9 mouse cellular contexts compared by ENCODE assay signal in genomic region chr6:87502831-87503286, GRCm38 (mm10). TPM values are rescaled to one million over a fixed set of nuclear protein-coding genes. Genes with fewer than 3 reads are reported as not detected.
A peak's percentile ranks its signal among the peaks of the same experiment; 100 is the strongest.
DNase-seq lines count a peak whose midpoint lies in the region; ATAC-seq and TF ChIP-seq lines count a peak whose summit lies in the region.
"Had no signal": no experiment of that assay in that cellular context is flagged by ENCODE, and none has a peak within 500 bp of the region (broad histone marks: within the 10 kb centered on the region; RNA-seq: fewer than 3 reads in every experiment).

No protein-coding gene starts in this region.

- peak; percentile 33 for DNase-seq in kidney, adult 2 months
- DNase-seq in kidney, adult 18-20 months = no peak
- peak; percentile 42 for DNase-seq in lung, postnatal 10 days
- DNase-seq in spleen, postnatal 4 days (ENCODE audit: low spot score in 2 of 2) = peak; percentile 46 to 70
- DNase-seq in midbrain, embryonic 11.5 days (ENCODE audit: low spot score, missing footprints) = no peak
- DNase-seq in left cerebral cortex, adult 2 months (ENCODE audit: extremely low spot score in 1 of 2, low spot score in 2 of 2) = no peak
- no peak for DNase-seq in adrenal gland, postnatal 25 days

- WGBS in kidney, adult 2 months = 75% methylated on average over 10 of the region's 10 CpGs
- 76% methylated on average over 10 of the region's 10 CpGs for WGBS in midbrain, embryonic 11.5 days

- no peak overlapping the region for H3K9ac ChIP-seq in midbrain, embryonic 11.5 days (ENCODE audit: low read length)

- no peaks in the 10 kb centered on the region for H3K27me3 ChIP-seq in kidney, adult 2 months (replicated peaks; ENCODE audit: control insufficient read depth, insufficient read depth, low read length)
- H3K27me3 ChIP-seq in midbrain, embryonic 11.5 days (ENCODE audit: control insufficient read depth, insufficient read depth, low read length) = no peaks in the 10 kb centered on the region

- intact Hi-C loops in left cerebral cortex, adult 2 months (cut with DNase I) = no loop called here

- TF ChIP-seq POLR2A in kidney, adult 2 months (IDR thresholded peaks at IDR 0.05; ENCODE audit: low read depth, low read length) = no peak

- no peak overlapping the region for H3K4me3 ChIP-seq in kidney, adult 2 months (ENCODE audit: insufficient read depth, low read depth, low read length)
- H3K4me3 ChIP-seq in midbrain, embryonic 11.5 days (ENCODE audit: low read depth, low read length) = no peak overlapping the region
- H3K4me3 ChIP-seq in left cerebral cortex, adult 2 months = no peak overlapping the region
- H3K4me3 ChIP-seq: heart, adult 2 months had no signal

- ATAC-seq in activated CD4-positive, CD25-positive, alpha-beta regulatory T cell, adult 4 months = peak; percentile 81
- no peak for ATAC-seq in midbrain, embryonic 11.5 days (ENCODE audit: low FRiP score)

- H3K36me3 ChIP-seq in kidney, adult 2 months (ENCODE audit: control insufficient read depth, insufficient read depth, low read length) = no peaks in the 10 kb centered on the region
- H3K36me3 ChIP-seq in midbrain, embryonic 11.5 days (ENCODE audit: control insufficient read depth, insufficient read depth, low read length) = no peaks in the 10 kb centered on the region

- no peak overlapping the region for H3K27ac ChIP-seq in kidney, adult 2 months (ENCODE audit: insufficient read depth, low read depth, low read length)
- H3K27ac ChIP-seq in midbrain, embryonic 11.5 days (ENCODE audit: low read depth, low read length) = no peak overlapping the region
- H3K27ac ChIP-seq in left cerebral cortex, adult 2 months = no peak overlapping the region
- H3K27ac ChIP-seq: heart, adult 2 months had no signal

- H3K4me1 ChIP-seq in kidney, adult 2 months (ENCODE audit: control insufficient read depth, insufficient read depth, low read length) = no peaks in the 10 kb centered on the region
- H3K4me1 ChIP-seq in midbrain, embryonic 11.5 days (ENCODE audit: control insufficient read depth, insufficient read depth, low read length) = no peaks in the 10 kb centered on the region

- no peak for TF ChIP-seq CTCF in kidney, adult 2 months (conservative IDR thresholded peaks at IDR 0.05; ENCODE audit: insufficient read depth, insufficient read length, low read depth, low read length)
- TF ChIP-seq CTCF in left cerebral cortex, adult 2 months (IDR thresholded peaks at IDR 0.05) = no peak

- no peak overlapping the region for H3K4me2 ChIP-seq in midbrain, embryonic 11.5 days

- H3K9me3 ChIP-seq in midbrain, embryonic 11.5 days (ENCODE audit: control insufficient read depth, low read length) = no peaks in the 10 kb centered on the region

RNA-seq across cellular contexts. Expression of gene Arhgap25, which starts 30.2 kb away (rescaled TPM):
- polyA plus RNA-seq in kidney, adult 2 months (2012; rRNA removed) = 0.68 and 1.5 TPM in 2 replicates
- polyA plus RNA-seq in activated CD4-positive, CD25-positive, alpha-beta regulatory T cell, adult 4 months (2017; shearing (Covaris generic)) = 10 to 100 TPM; 76.6 to 80.0 TPM
- polyA plus RNA-seq in midbrain, embryonic 11.5 days (2014; fragmentation: Nextera tagmentation; extraction: Ambion mirVana) = 1.7 and 2.3 TPM in 2 replicates
- 1 to 10 TPM; 8.5 to 9.6 TPM for total RNA-seq in left cerebral cortex, adult 2 months (2021)
- 2.9 and 3.3 TPM in 2 replicates for total RNA-seq in adrenal gland, postnatal 25 days (2021)

Comparison
In these comparisons a context has a peak if more than half of its experiments do, and no peak if none do; other contexts are left out.
1. DNase-seq: peak in kidney, adult 2 months (single experiment), lung, postnatal 10 days (single experiment) and spleen, postnatal 4 days (2 of 2); none in kidney, adult 18-20 months (single experiment), midbrain, embryonic 11.5 days (single experiment), left cerebral cortex, adult 2 months (0 of 2) and adrenal gland, postnatal 25 days (single experiment).
2. RNA of gene Arhgap25, which starts 30.2 kb away (polyA plus RNA-seq): 76.6 to 80.0 TPM in activated CD4-positive, CD25-positive, alpha-beta regulatory T cell, adult 4 months; 1.7 to 2.3 TPM in midbrain, embryonic 11.5 days and 0.68 to 1.5 TPM in kidney, adult 2 months; every median in the first group is over 10 times any median in the second.